7 mouse cellular contexts compared by ENCODE assay signal in the genomic region with DNA sequence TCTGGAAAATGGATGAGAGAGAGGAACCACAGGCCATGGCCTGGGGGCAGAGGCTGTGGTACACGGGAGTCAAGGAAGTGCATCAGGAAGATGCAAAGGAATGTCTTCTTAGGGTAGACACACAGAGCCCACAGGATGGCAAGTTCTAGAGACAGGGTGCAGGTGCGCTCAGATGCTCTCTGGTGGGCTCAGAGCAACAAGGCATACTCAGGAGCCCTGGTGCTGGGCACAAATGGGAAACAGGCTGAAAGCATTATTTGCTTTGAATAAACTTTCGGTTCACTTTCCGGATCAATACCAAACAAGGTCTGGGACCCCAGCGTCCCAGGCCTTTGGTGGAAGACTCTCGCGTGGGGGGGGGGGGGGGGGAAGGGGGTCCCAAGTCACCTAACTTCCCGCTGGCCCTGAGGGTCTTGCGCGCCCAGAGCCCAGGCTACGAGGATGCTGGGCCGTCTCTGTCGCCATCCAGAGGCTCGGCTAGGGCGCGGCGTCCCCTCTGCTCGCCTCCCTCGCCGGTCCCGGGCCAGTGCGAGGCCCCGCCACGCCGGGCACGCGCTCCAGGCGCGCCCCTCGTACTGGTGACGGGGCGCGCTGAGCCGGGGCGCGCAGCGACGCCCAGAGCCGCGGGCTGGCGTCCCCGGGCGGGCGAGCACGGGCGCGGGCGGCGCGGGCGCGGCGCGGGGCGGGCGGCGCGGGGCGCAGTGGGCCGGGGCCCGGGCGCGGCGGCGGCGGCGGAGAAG. TPM values are rescaled to one million over a fixed set of nuclear protein-coding genes. Genes with fewer than 3 reads are reported as not detected.
DNase-seq lines count a peak whose midpoint lies in the region; ATAC-seq and TF ChIP-seq lines count a peak whose summit lies in the region.

A gene (plus strand): TSS at position 701 of the 740 bp plus-strand sequence.

- H3K4me1 ChIP-seq in liver, embryonic 11.5 days (replicated peaks; ENCODE audit: control insufficient read depth, insufficient read depth, low read length), result no peaks in the 10 kb centered on the region
- peaks cover 8% of the 10 kb centered on the region for H3K4me1 ChIP-seq in olfactory bulb, adult 2 months (ENCODE audit: control insufficient read depth, insufficient read depth, low read length)

- peak within 1 kb of the TSS; percentile 69 for H3K4me2 ChIP-seq in liver, embryonic 11.5 days

- H3K27ac ChIP-seq in liver, embryonic 11.5 days (ENCODE audit: low read depth, low read length), result no peak within 1 kb of the TSS
- peak within 1 kb of the TSS; percentile 66 for H3K27ac ChIP-seq in olfactory bulb, adult 2 months (ENCODE audit: insufficient read depth, low read depth, low read length)

- H3K4me3 ChIP-seq in liver, embryonic 11.5 days (ENCODE audit: low read depth, low read length), result peak within 1 kb of the TSS; percentile 40
- peak within 1 kb of the TSS; percentile 71 for H3K4me3 ChIP-seq in olfactory bulb, adult 2 months (ENCODE audit: insufficient read depth, low read depth, low read length)

- no peak for TF ChIP-seq POLR2A in olfactory bulb, adult 2 months (IDR thresholded peaks at IDR 0.05; ENCODE audit: insufficient read depth, low read depth, low read length)

- no peak for TF ChIP-seq CTCF in olfactory bulb, adult 2 months (IDR thresholded peaks at IDR 0.05; ENCODE audit: insufficient read depth, low read depth, low read length)

- peaks cover 52% of the 10 kb centered on the region for H3K27me3 ChIP-seq in liver, embryonic 11.5 days (replicated peaks; ENCODE audit: control insufficient read depth, insufficient read depth, low read length)

- no peak within 1 kb of the TSS for H3K9ac ChIP-seq in liver, embryonic 11.5 days (ENCODE audit: low read depth, low read length)

- H3K36me3 ChIP-seq in liver, embryonic 11.5 days (ENCODE audit: control insufficient read depth, insufficient read depth, low read length), result no peaks in the 10 kb centered on the region

- no peak for ATAC-seq in liver, embryonic 11.5 days (replicated peaks; ENCODE audit: low FRiP score)

- H3K9me3 ChIP-seq in liver, embryonic 11.5 days (ENCODE audit: control insufficient read depth, low read length), result no peaks in the 10 kb centered on the region

- 2% methylated on average over 31 of the region's 67 CpGs for WGBS in liver, embryonic 11.5 days
- 2% methylated on average over 56 of the region's 67 CpGs for WGBS in olfactory bulb, adult 2 months

- DNase-seq in liver, embryonic 11.5 days (ENCODE audit: low spot score), result no peak
- DNase-seq in liver, result no peak
- DNase-seq in cerebellum, adult 8-10 months, result peak; percentile 68
- peak; percentile 53 for DNase-seq in forelimb bud, embryonic 11.5 days (ENCODE audit: low read depth, low spot score)
- peak; percentile 58 to 64 for DNase-seq in left cerebral cortex, postnatal 25 days (ENCODE audit: low spot score in 2 of 2)
- no peak for DNase-seq in thymus, adult 18-20 months

- intact Hi-C loops in left cerebral cortex, postnatal 25 days (cut with DNase I), result loop anchor here (2.0 to 5.0 kb wide), 3 partner anchors 81 to 1291 kb away; no protein-coding TSS in a partner anchor

RNA-seq across cellular contexts. Expression of the gene that starts here (rescaled TPM):
- 0.39 and 0.58 TPM in 2 replicates for polyA plus RNA-seq in liver, embryonic 11.5 days (2014; fragmentation: Nextera tagmentation; extraction: Ambion mirVana)
- total RNA-seq in left cerebral cortex, postnatal 25 days (2021), result 100 to 1,000 TPM; 121 to 123 TPM
- not detected in 2 replicates for polyA plus RNA-seq in olfactory bulb, adult 2 months (2012; ENCODE audit: insufficient read depth, insufficient read length, low replicate concordance, missing spikeins)

Comparison
In these comparisons a context has a peak if more than half of its experiments do, and no peak if none do; other contexts are left out.
1. DNase-seq: peak in cerebellum, adult 8-10 months (single experiment), forelimb bud, embryonic 11.5 days (single experiment) and left cerebral cortex, postnatal 25 days (2 of 2); none in liver, embryonic 11.5 days (single experiment), liver (single experiment) and thymus, adult 18-20 months (0 of 2).